Mouse (Mus musculus) kidney, postnatal 36 days (tissue): ENCODE data around the gene Spag17.

Source experiments
- DNase-seq, 2 experiments: peaks; one replicate each; pipeline ENCODE4 v3.0.0; 2021 to 2022; ENCODE audit warnings: mixed read lengths in 2 of 2

Gene Spag17

DNA sequence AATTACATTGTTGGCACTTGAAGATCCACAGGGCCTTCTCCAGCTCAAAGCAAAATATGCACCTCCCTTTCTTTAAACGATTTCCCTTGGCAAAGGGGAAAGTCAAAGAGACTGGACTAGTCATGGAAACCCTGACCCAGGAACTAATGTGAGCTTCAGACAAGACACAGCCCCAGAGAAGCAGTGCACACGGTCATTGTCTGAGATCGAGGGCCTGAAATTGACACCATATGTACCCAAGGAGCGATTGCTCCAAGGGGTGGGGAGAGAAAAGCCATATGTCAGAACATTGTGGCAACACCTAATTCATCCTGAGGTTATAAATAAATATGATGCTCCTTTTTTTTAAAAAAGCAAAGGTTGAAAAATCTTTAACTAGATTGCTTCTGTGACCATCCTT, 80.7 kb downstream of the Spag17 start:
- DNase-seq = no peak

DNA sequence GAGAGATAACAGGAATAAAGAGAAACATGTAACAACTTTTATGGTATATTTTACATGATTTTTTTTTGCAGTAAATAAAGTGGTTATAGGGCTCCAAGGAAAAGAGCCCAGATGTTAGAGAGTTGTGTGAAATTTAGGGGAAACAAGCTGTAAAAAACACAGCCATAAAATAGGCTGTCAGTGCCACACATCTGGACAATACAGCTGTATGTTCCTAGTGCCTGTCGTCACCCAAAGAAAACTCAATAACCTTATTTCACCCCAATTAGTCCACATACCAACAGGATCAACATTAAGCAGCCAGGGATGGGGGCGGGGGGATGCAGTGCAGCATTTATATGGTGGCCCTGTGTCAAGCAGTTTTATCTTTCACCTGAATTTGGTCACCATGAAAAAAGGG, 81.1 kb downstream of the Spag17 start:
- DNase-seq = no peak

DNA sequence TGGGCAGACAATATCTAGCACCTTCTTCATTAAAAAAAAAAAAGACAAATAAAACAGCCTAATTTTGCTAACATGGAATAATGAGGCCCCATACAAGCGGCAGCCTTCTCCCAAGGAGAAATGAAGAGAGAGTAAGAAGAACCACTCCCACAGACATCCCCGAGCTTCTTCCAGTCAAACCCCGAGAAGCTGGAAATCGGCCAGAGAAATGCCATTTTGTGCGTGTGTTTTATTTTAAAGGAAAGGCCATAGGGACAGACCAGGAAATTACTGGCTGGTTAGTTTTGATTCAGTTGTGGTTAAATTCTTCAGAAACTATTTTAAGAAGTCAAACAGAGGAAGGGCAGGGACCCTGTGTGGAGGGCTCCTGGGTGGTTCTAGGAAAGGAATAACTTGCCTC, 85.6 kb downstream of the Spag17 start:
- no peak for DNase-seq

DNA sequence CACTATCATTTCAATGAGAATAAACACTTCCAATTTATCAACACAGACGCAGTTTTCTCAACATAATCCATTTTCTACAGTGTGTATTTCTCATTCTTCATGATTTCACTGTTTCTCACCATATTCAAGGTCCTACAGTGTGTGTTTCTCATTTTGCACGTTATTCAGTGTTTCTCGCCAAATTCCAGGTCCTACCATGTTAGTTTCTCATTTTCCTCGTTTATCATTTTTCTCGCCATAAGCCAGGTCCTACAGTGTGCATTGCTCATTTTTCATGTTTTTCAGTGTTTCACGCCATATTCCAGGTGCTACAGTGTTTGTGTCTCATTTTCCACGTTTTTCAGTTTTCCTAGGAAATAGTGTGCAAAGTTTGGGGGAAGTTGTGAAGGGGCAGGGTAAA, 95.8 kb downstream of the Spag17 start:
- no peak for DNase-seq

DNA sequence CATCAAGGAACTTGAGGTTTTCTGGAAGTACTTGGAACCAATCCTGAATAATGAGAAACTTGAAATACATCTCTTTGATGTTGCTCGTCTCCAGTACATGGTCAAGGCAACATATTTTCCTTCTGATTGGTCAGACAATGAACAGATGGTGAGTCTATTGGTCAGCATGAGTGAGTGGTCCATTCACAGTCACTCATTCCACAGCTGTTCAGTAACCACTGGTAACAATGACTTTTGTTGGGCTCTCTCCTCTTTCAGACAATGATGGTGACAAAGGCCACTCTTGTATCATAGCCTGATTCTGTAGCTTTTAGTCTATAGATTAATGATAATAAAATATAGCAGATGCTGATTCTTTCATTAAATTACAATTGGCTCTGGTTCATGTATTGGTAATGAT, 119.5 kb downstream of the Spag17 start:
- no peak for DNase-seq

DNA sequence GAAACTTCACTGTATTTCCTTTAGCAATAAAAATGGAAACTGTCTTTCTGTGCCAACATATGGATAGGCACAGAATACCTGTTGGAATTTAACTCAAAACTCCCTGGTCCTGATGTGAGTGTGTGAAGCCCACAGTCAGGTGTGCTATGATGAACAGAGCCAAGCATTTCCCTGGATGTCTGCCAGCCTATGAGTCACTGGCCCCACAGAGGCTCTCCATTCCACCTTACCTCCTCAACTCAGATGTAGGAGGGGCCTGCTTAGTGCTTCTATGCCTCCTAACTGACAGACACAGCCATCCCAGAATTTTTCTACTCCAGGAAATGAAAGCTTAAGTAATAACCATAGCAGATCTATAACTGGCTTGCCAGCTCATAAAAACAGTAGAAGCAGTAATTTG, 124.6 kb downstream of the Spag17 start:
- no peak for DNase-seq

DNA sequence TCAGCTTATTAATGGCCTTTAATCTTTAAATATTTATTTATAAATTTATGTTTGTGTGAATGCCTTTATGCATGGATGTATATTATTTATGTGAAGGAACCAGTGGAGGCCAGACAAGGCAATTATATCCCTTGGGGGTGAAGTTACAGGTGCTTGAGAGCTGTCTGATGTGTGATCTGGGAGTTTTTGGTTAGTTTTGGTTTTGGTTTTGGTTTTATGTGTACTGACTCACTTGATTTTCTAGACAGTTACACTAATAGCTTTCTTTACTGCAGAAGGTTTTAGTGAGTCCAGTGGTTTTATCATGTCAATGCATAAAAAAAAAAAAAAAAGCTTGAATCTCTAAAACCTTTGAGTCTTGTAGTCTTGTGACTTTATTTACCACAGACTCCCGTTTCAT, 128.9 kb downstream of the Spag17 start:
- DNase-seq = no peak

DNA sequence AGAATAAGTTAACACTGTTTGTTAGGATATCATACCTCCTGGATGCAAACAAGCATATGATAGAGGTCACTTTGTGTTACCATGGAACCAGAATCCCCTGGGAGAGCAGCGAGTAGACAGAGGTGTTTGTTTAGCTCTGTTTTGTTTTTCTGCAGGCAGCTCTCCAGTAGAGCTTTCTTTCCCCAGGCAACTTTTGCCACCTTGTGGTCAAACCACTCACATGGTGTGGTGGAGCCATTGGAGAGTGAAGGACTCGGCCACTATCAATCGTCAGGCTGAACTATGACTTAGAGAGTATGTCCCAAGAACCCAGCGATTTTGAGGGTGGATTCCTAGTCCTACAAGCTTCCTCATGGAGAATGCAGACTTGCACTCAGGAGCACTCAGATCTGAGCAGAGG, 146.1 kb downstream of the Spag17 start:
- DNase-seq = no peak

DNA sequence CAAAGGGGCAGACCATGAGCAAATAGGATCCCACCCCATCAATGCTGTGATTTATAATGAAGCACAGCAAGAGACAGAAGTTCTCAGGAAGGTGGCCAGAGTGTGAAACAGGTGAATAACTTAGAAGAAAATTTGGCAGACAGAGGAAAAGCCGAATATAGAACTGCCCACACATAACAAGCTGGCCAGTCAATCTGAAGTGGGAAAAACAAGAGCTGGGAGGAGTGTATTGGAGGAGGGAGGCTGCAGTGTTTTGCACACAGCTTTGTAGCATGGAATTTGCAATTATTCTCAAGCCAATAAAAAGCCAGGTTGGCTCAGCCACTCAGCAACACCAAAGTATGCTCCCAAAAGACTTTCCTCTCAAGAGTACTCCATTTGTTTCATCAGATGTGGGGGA, 147.8 kb downstream of the Spag17 start:
- no peak for DNase-seq

DNA sequence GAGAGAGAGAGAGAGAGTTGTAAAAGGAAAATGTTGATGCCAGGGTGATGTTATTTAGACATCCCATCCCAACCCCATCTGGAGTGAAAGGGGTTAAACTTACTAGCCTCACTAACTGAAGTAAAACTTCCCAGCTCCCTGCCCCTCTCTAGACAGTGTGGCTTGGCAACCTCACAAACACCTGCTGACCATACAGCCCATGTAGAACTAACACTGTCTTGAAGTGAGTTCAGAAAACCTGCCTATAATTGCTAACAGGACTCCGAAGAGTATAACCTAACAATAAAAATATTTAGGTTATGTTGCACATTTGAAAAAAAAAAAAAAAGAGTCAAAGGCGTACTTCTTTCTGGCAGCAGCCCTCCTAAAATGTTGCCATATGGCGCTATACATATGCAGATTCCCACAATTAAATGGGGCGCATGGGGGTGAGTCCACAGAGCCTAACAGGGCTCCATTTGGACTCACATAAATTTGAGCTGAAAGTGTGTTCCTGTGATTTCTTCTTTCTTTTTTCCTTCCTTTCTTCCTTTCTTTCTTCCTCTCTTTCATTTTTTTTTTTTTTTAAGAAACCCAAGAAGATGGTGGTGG, 149.3 kb downstream of the Spag17 start:
- DNase-seq = no peak

DNA sequence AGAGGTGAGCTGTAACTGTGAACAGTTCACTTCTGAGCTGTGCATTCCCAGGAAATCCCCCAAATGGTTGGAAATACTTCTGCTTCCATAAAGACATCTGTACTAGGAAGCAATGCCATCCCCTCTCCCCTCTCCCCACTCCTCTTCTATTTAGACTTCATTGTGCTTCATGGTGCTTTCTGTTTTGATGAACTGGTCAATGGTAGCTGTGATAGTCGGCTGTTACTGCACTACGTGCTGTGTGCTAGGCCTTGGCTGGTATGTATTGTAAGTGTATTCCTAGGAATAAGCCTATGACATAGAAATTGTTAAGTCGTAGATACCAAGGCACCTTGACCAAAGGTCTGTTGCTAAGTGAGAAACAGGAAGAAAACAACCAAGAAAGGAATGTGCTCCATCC, 149.9 kb downstream of the Spag17 start:
- no peak for DNase-seq

DNA sequence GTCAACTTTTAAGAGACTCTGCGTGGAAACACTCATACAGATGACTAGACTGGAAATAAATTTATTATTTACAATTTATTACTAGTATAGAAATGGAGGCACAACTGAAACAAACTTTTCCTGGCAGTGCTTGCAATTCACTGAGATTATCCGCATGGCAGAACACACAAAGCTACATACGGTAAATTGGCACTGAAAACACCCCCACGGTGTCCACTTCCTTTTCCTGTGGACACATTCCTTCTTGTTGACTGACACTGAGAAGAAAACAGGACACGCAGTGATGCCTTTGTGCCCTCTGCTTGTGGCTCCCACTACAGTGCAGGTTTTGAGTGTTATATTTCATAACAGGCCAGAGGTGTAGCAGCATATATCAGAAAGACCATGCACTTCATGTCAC, 151.6 kb downstream of the Spag17 start:
- no peak for DNase-seq

DNA sequence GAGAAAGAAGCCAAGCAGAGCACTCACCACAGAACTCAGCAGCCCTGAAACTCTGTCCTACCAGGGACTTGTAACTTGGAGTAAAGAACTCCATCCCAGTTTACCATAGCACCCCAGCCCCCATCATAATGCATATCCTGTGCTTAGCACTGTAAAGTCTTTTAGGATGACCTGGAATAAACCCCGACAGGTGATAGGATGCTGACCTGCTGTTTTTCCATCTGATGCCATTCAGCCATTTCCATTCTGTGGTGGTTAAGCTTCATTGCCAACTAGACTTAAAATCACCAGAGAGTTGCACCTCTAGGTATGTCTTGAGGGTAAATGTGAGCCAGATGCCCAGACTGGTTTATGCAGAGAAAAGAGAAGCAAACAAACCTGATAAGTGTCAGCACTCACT, 189.2 kb downstream of the Spag17 start:
- no peak for DNase-seq

DNA sequence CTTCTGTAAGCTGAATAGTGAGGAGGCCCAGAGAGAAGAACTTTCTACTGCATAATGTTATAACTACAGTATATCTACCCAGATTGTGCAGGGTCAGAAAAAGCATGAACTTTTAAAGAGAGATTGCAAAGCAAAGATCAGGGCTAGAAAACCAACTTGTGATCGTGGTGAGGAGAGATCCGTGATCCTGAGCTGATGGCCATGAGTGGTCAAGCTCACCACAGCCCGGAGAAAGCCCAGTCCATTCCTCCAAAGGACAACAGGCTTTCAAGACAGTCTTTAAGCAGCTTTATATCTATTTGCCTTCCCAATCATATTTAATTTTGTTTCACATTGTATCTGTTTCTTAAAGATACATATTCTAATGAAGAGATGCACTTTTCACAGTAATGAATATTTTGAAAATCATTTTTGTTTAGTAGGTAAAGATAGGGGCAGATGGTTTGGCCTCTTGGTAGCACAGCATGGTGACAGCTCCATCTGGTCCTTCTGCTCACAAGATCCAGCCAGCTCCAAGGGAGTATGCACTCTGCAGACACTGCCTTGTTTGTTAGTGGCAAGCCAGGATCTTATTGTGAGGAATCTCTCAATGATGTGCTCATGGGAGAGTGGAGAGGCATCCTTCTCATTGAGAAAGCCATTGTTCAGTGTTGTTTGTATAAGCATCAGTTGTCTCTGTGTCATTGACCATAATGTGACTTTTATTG, 217.3 kb downstream of the Spag17 start:
- DNase-seq = no peak

DNA sequence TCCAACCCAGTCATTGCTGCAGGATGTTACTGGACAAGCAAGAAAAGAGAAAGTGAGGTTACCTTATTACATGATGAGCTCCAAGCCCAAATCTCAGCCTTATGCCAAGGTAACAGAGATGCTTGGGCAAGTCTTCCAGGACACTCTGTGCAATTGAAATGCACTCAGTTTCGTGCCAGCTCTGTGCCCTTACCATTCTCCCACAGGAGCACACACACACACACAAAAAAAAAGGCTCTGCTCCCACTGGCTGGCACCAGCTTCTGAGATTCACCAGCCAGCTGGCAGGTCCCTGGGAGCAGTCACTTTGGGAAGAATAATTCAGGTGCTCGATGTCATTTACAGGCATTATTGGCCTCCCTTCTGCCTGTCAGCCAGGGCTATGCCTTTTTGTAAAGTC, 221.5 kb downstream of the Spag17 start:
- no peak for DNase-seq

DNA sequence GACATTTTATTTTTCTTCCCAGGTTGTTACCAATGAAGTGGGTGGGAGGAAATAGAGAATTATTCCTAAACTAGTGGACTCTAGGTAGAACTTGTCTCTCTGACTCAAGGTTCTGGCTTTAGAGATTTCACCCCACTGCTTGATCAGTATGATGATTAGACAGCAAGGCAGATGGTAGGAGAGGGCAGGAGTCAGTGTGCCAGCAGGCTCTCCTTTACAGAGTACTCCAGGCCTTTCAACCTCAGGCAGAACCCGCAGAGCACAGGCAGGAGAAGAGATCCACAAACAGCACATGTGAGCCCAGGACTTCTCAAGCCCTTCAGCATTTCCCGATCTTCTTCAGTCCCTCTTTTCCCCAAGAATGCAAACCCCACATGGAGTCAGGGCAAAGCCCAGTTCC, 233.5 kb downstream of the Spag17 start:
- DNase-seq = no peak

DNA sequence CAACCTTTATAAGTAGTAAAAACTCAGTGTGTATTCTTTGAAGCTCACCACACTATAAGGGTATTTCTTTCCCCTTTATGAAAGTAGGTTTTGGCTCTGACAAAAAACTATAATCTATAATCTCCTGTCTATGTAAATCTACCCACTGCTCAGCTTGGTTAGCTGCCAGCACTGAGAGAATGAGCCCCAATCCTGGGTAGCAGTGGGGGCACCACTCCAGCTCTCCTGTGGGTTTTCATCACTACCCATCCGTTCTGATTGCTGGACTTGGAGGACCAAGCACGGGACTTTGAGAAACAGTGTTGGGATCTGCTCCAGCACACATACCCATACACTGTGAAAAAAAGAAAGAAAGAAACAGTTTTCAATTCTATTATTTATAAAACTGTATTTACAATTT, 236.8 kb downstream of the Spag17 start:
- no peak for DNase-seq

DNA sequence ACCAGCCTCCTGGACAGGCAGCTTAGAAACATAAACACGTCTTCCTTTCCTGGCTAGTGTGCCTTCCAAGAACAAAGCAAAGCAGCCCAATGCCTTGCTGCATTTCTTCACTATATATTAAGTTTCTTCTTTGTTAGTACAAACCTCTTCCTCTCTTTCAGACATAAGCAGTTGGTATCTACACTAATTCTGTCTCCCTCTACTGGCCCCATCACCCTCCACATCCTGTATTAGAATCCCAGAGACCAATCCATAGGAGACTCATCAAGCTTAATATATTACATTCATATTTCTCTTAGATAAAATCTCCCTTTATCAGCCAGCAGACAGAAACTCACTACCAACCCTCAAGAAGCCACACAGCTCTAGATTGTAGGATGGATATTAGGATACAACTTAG, 237.2 kb downstream of the Spag17 start:
- no peak for DNase-seq

DNA sequence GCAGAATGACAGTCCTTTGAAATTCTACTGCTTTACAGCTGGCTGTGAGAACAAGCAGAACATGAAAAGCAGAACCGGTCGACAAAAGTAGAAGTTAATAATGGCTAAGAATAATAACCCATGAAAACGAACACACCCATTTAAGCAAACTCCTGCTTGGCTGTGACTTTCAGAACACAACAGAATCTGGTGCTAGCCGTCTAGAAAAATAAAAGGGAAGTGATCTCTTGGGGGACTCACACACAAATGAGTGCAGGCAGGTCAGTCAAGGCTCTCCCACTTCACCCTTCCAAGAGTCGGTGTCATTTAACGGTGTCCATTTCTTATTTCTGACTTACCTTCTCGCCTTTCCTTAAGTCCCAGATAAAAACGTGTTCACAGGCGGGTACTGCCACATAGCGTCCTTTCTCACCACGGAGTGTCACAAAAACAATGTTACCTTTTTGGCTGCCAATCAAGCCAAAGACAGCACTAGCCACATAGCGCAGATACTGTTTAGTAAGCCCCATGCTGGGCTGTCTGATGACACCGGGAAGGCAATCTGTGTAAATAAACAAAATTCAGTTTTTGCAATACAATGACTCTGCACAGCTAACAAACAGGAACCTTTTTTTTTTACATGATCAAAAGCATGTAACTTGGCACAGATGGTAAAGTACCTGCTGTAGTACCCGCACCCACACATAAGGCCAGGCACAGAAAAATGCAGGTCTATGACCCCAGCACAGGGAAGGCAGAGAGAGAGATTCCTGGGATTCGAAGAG, 275.7 kb downstream of the Spag17 start:
- no peak for DNase-seq

DNA sequence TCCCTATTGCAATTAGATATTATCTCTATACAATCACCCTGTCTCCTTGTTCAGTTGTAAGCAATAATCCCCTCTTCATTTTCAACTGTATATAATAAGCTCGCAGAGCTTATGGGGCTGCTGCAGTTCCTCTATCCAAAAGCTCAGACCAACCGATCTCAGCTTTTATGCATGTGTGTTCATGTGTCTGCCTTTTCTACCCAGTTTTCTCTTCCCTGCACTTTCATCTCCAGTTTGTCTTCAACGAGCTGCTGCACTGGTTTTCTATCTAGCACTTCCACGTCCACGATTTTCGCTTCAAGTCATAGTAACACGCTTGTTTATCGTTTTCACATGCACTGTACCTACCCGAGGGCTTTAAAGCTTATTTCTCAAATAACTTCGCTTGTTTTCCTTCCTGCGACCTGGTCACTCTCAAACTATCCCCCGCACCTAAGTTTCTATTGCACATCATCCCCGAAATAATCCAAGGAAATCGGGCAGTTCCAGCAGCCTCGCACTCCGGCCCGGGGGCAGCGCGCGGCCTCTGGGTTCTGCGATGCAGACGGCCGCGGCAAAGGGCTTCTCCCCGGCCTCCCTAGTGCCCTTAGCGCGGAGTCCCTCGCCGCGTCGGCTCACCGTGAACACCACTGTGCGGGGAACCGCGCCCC, 276.6 kb downstream of the Spag17 start:
- DNase-seq = no peak

DNA sequence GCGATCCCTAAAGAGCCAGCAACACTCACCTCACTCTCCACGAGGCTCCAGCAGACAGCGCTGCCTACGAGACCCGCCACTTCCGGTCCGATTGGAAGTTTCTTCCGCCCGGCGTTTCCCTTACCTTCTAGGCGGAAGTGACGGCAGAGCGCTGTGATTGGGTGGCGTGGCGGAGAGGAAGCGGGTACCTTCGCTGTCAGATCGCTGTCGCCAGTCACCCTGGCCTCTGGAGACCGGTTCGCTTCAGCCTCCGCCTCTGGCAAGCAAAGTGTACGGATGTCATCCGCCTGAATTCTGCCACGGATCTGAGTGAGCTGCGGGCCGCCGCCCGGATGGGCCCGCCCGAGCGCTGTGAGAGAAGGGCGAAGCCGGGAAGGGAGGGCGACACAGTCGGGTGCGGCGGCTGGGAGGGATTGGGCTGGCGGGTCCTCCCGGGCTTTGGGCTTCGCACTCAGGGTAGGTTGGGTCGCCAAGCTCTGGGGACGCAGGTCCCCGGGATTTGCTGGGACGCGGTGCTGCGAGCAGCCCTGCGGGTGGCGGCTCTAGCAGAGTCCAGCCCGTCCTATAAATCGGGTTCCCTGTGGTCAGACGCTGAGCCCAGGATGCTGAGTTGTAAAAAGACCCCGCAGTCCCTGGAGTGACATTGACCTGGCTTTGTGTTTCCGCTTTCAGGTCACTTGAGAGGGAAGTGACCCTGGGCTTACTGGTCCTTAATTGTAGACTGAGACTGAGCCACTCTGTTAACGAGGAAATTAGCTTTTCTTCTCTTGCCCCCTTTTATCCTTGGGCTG, 277.3 kb downstream of the Spag17 start, which contains the start of the genes Gdap2 and Wdr3:
Gdap2 (plus strand) TSS at position 67 of the 791 bp plus-strand sequence.
Wdr3 (minus strand) TSS at position 93 of the 791 bp plus-strand sequence.
- peak; percentile 96 to 97 for DNase-seq

DNA sequence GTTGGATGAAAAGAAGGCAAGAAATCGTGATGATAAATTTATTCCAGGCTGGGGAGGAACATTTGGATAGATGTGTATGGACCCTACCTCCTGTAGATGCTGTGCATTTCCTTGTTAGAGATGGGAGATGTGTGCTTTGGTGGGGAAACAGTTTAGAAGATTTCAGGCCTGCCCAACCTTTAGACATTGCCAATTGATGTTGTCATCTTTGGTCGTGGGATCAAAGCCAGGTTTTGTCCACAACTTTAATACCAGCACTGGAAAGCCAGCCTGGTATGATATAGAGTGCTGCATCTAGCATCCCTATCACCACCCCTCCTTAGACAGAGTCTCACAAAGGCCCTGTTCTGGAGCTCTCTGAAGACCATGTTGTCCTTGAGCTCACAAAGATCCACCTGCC, 278.4 kb downstream of the Spag17 start:
- DNase-seq = no peak

DNA sequence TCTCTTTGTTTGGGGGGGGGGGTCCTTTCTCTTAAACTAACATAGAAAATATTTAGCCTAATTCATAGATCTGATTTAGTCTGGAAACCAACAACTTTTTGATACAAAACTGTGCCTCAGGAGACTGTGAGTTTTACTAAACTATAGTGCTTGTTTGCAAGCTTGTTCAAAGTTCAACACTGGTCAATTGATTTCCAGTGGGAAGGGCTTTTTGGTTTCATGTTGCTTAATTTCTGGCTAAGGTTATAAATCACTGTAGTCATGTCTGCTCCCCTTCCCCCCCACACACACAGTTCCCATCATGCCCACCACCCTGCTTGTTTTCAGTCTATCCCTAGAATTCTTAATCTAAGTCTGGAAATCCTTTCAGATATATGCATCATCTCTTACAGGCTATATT, 279.8 kb downstream of the Spag17 start:
- no peak for DNase-seq
